Mouse (Mus musculus): Measurements from ENCODE around the gene Ap4s1.
"Not testable (repeated sequence)": the region's sequence is repeated elsewhere in the genome, so short reads cannot be mapped to it uniquely, and the experiment has no call there.

The Ap4s1 gene

GRCm38 (mm10) chr12:51690893-51691844 is at the start of gene Ap4s1:
Gene Ap4s1 (plus strand): TSS chr12:51691033.
- no peak for DNase-seq (ENCODE audit: low read depth, low spot score)

GRCm38 (mm10) chr12:51641871-51642270 is 49.0 kb upstream of the Ap4s1 start:
- no peak for DNase-seq (ENCODE audit: low read depth, low spot score)

GRCm38 (mm10) chr12:51649401-51649800 is 41.4 kb upstream of the Ap4s1 start:
- not testable (repeated sequence) for DNase-seq (ENCODE audit: low read depth, low spot score)

- no peak for DNase-seq (ENCODE audit: low read depth, low spot score)
These were observed 34.8 kb upstream of the Ap4s1 start for GRCm38 (mm10) chr12:51655944-51656465.

- DNase-seq (ENCODE audit: low read depth, low spot score), result no peak
These were observed 27.8 kb upstream of the Ap4s1 start for GRCm38 (mm10) chr12:51663011-51663410.

- DNase-seq (ENCODE audit: low read depth, low spot score), result no peak
These were observed 26.9 kb upstream of the Ap4s1 start for GRCm38 (mm10) chr12:51663908-51664307.

GRCm38 (mm10) chr12:51666708-51667430 is 24.0 kb upstream of the Ap4s1 start:
- DNase-seq (ENCODE audit: low read depth, low spot score), result no peak

- DNase-seq (ENCODE audit: low read depth, low spot score), result no peak
These were observed 19.5 kb upstream of the Ap4s1 start for GRCm38 (mm10) chr12:51671231-51671891.

- no peak for DNase-seq (ENCODE audit: low read depth, low spot score)
These were observed 17.6 kb upstream of the Ap4s1 start for GRCm38 (mm10) chr12:51673270-51673669.

- DNase-seq (ENCODE audit: low read depth, low spot score), result no peak
These were observed 14.4 kb upstream of the Ap4s1 start for GRCm38 (mm10) chr12:51676442-51676841.

GRCm38 (mm10) chr12:51678844-51679243 is 12.0 kb upstream of the Ap4s1 start:
- no peak for DNase-seq (ENCODE audit: low read depth, low spot score)

- no peak for DNase-seq (ENCODE audit: low read depth, low spot score)
These were observed 2.3 kb upstream of the Ap4s1 start for GRCm38 (mm10) chr12:51688546-51688945.

- peak; percentile 94 for DNase-seq (ENCODE audit: low read depth, low spot score)
These were observed 1.2 kb downstream of the Ap4s1 start, which contains the start of gene Strn3 for GRCm38 (mm10) chr12:51691845-51692632. Gene Strn3 (minus strand): TSS chr12:51691897.

- DNase-seq (ENCODE audit: low read depth, low spot score), result not testable (repeated sequence)
These were observed 2.0 kb downstream of the Ap4s1 start for GRCm38 (mm10) chr12:51692870-51693269.

GRCm38 (mm10) chr12:51693419-51693818 is 2.6 kb downstream of the Ap4s1 start:
- no peak for DNase-seq (ENCODE audit: low read depth, low spot score)

GRCm38 (mm10) chr12:51694096-51694495 is 3.3 kb downstream of the Ap4s1 start:
- DNase-seq (ENCODE audit: low read depth, low spot score), result no peak

GRCm38 (mm10) chr12:51694966-51695365 is 4.1 kb downstream of the Ap4s1 start:
- no peak for DNase-seq (ENCODE audit: low read depth, low spot score)

- no peak for DNase-seq (ENCODE audit: low read depth, low spot score)
These were observed 5.3 kb downstream of the Ap4s1 start for GRCm38 (mm10) chr12:51696157-51696556.

GRCm38 (mm10) chr12:51699623-51700393 is 9.0 kb downstream of the Ap4s1 start:
- no peak for DNase-seq (ENCODE audit: low read depth, low spot score)

- no peak for DNase-seq (ENCODE audit: low read depth, low spot score)
These were observed 10.9 kb downstream of the Ap4s1 start for GRCm38 (mm10) chr12:51701723-51702122.

All from WW6 (cell line).